Mouse (Mus musculus) CH12F3 (cell line): ENCODE data around the gene Cnn3.

Experiments
- in situ Hi-C: fragments of 300-500 bp; cut with MboI; formaldehyde crosslinking; loops from 2 replicates; pipeline ENCODE4 v1.14.3; 2020; ENCODE audit warnings: low sequenced_read_pairs

The Cnn3 gene

GRCm38 (mm10) chr3:121448606-121449005 is 22.3 kb downstream of the Cnn3 start:
- in situ Hi-C loops, result no loop called here

- in situ Hi-C loops, result no loop called here
These were observed 23.2 kb downstream of the Cnn3 start for GRCm38 (mm10) chr3:121449527-121449926.

GRCm38 (mm10) chr3:121451404-121451803 is 25.1 kb downstream of the Cnn3 start:
- in situ Hi-C loops, result no loop called here

DNA sequence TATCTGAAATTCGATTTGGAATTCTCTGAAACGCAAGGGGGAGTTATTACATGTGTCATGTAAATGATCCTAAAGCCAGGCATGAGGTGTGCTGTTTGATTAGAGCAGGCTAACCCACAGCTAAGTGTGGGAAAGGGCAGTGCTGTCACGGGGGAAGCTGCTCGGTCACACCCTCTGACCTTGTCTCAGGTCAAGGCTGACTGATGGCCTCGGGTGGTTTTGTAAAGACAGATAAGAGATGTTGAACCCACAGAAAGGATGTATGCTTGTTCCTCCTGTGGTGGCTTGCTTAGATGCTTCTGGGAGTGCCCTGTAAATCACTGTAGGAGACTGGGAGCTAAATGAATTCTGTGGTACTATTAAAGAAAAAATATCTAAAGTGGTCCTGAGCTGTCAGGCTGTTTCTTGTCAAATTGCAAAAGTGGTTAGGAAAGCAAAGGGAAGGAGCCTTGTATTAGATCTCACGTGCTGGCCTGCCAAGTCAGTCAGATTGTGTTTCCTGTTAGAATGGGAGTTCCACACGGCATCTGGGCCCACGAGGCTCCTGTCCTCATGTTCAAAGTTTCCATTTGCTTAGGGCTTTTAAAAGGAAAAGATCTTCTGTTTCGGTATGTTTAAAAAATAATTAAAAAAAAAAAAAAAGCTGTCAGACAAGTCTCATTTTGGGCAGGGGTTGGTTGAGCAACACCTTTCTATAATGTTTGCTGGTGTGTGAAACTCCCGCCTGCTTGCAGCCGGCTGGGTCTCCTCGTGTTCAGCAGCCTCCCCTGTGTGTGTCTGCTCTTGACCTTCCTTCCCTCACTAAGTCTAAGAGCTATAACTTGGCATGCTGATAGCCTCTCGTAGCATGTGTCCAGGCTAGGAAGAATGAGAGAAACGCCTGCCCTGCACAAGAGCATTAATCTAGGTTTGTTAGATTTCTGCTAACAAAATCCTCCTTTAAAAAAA is 32.5 kb downstream of the Cnn3 start:
- in situ Hi-C loops, result no loop called here

- in situ Hi-C loops, result no loop called here
These were observed 34.3 kb downstream of the Cnn3 start for GRCm38 (mm10) chr3:121460473-121461193.

GRCm38 (mm10) chr3:121461477-121461876 is 35.2 kb downstream of the Cnn3 start:
- in situ Hi-C loops, result no loop called here

- in situ Hi-C loops, result no loop called here
These were observed 36.5 kb downstream of the Cnn3 start for GRCm38 (mm10) chr3:121462782-121463181.

DNA sequence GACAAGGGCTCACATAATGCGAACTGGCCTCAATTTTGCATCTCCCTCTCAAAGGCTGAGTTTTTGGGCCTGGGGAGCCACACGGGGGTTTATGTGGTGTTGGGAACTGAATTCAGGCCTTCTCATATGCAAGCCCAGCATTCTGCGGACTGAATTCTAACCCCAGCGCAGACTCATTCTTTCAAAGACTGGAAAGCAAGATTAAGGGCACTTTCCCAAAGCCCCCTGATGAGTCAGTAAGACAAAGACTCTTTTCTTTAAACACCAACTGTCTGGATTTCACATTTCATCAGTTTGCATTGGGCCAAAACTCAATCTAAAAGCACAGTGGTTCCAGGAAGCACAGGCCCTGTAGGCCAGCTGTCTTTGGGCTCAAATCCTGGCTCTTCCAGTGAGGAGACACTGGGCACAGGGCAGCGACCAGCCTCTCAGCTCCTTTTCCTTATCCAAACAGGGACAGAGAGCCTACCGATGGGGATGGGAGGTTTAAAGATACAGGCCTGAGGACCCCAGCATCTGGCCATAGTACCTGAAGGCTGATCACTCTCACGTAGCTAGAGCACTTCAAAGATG is 38.5 kb downstream of the Cnn3 start:
- in situ Hi-C loops, result no loop called here

DNA sequence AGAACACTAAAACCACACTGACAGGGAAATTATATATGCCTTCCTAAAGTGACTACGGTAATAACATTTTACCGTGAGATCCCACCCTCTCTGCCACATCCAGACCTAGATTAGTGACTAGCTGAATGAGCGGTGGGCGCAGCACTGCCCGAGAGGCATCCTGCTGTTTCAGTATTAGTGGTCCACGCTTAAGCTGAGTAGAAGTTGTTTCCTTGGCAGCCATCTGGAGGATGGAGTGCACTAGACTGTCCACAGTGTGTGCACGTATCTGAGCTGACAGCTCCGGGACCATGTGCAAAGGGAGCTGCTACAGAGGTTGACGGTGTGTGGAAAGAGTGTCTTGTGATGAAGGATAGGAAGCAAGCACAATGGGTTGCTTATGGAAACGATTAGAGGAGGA is 39.5 kb downstream of the Cnn3 start:
- in situ Hi-C loops, result no loop called here

DNA sequence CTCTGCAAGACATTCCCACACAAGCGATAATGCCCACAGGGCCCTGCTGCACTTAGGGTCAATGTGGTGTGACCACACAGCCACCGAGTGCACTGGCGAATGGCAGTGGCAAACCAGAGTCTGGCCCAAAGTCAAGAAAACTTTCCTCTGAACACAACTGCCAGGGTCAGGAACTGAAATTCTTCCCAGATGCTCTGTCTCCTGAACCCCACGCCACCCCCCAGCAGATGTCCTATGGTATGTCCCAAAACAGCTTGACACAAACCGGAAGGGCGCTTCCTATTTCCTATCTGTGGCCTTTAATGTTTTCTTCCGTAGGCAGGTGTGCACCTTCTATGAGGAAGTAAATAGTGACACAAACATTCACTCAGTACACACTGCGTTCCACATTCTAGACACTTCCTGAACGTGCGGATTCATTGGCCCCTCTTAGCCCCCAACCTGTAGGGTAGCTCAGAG is 40.8 kb downstream of the Cnn3 start:
- in situ Hi-C loops, result no loop called here

GRCm38 (mm10) chr3:121468136-121468535 is 41.8 kb downstream of the Cnn3 start:
- in situ Hi-C loops, result no loop called here

- in situ Hi-C loops, result no loop called here
These were observed 43.1 kb downstream of the Cnn3 start for GRCm38 (mm10) chr3:121469185-121469975.

DNA sequence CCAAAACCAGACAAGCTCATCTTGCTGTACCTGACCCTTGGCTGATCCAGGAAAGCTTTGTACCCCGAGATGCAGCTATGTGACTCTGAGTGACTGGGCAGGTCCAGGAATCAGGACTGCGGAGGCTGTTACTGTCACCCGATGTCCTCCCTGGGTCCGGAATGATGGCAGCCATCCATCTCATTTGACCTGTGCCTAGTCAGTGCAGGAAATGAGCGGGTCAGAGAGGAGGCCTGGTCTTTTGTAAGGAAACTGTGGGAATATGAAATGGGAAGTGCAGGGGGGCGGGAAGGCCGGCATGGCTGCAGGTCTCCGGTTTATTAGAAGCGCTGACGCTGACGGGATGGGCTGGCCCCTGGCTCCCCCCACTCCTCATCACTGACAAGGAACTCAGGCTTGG is 45.4 kb downstream of the Cnn3 start:
- in situ Hi-C loops, result no loop called here

GRCm38 (mm10) chr3:121474738-121475137 is 48.4 kb downstream of the Cnn3 start:
- in situ Hi-C loops, result no loop called here

DNA sequence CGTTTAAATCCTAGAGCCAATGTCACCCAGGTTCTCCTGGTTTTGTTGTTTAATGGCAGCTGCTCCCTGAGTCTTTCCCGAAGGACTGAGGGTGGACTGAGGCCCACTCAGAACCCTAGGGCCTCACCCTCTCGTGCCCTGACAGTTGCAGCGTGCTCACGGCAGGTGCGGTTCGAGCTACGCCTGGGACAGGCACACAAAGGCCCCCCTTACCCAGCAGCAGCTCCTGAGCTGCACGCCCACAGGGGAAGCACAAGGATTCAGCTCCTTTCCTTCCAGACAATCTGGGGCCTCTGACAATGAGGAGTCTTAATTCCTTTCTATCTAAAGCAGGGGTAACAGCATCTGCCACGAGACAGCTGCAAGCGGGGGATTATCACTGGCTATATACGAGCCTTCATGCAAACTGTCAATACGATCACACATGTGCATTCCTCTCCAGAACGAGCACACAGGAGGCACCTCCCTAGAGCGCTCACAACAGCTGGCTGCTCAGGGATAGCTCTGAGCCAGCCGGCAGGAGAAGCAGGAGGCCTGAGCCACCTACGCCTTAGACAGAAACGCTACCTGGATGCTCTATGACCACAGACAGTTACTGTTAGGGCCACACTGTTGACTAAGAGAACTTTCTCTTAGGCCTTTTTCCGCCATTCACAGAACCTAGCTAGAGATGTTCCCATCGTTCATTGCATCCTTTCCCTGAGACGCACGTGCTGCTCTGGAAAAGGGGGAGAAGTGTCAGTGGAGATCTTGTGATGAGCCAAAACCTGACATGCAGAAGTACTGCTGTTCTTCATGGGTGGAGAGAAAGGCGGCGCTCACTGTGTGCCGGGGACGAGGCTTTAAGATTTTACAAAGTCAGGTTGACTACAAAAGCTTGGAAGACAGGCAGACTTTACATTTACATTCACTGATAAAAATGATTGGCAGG is 54.0 kb downstream of the Cnn3 start:
- in situ Hi-C loops, result no loop called here

DNA sequence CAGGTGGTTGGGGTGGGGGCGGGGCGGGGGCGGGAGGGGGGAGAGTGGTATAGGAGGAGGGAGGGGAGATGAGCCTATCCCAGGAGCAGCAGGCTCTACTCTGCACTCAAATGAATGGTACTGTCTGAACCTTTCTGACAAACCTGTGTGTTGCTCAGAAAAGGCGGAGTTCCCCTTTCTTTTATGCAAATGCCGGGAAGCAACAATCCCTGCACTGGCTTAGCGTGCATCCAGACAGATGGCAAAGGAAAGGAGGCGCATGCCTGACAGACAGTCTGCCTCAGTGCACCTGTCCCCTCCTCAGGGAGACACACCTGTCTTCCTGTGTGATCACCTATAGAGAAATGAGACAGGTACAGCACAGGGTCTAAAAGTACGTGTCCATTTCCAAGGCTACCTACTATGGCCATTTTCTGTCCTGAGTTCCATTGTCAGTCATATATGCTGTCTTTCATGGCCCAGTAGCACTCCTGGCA is 54.7 kb downstream of the Cnn3 start:
- in situ Hi-C loops, result no loop called here

DNA sequence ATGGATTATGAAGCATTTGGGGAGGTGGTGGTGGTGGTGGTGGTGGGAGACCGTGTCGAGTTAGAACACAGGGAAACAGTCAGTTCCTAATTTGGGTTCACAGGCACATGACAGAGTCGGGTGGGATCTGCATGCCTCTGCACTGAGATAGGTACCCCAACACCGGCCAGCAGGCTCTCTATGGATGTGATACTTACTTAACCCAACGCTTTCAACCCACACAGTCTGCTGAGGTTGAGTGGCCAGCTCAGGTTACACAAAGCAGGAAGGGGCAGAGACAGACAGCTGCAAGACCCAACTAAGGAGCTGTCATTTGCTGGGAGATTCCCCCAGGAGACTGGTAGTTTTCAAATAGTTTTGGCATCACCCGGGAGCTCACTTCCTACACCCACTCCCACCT is 55.3 kb downstream of the Cnn3 start:
- in situ Hi-C loops, result no loop called here

- in situ Hi-C loops, result no loop called here
These were observed 57.2 kb downstream of the Cnn3 start for GRCm38 (mm10) chr3:121483266-121484161.

GRCm38 (mm10) chr3:121485201-121485600 is 58.9 kb downstream of the Cnn3 start:
- in situ Hi-C loops, result no loop called here
